Mouse (Mus musculus): ENCODE data around the gene Pnma1.

- no peak for TF ChIP-seq CTCF (IDR thresholded peaks at IDR 0.05; ENCODE audit: low read depth)
- no peak for TF ChIP-seq EP300 (IDR thresholded peaks at IDR 0.05; ENCODE audit: low read depth)
Observed at GRCm38 (mm10) chr12:84195195-84195594, 46.9 kb upstream of the Pnma1 start.
